Mouse (Mus musculus) CH12.LX (cell line): ENCODE data around the gene Dcaf6.

Experiments used
- CTCF ChIP-seq, 2 experiments: IDR thresholded peaks in 1 of 2; conservative IDR thresholded peaks in 1 of 2; 2 replicates each; pipeline ENCODE4 v1.5.1; 2011 to 2012; ENCODE audit warnings: low read depth in 2 of 2, low read length in 2 of 2, improper control_type of control experiment in 1 of 2, inconsistent platforms in 1 of 2, mild to moderate bottlenecking in 1 of 2, moderate library complexity in 1 of 2
- EP300 ChIP-seq: IDR thresholded peaks from 2 replicates; pipeline ENCODE4 v1.6.1; 2011; ENCODE audit warnings: low read length, improper control_type of control experiment
- JUND ChIP-seq: conservative IDR thresholded peaks from 2 replicates; pipeline ENCODE4 v1.6.1; 2011; ENCODE audit warnings: low read depth, low read length, improper control_type of control experiment
- MAX ChIP-seq: IDR thresholded peaks from 2 replicates; pipeline ENCODE4 v1.6.1; 2011; ENCODE audit warnings: low read length, improper control_type of control experiment
- MYC ChIP-seq: IDR thresholded peaks from 2 replicates; pipeline ENCODE4 v1.6.1; 2011; ENCODE audit warnings: low read depth, mild to moderate bottlenecking, improper control_type of control experiment, low read length
- NRF1 ChIP-seq: IDR thresholded peaks from 2 replicates; pipeline ENCODE4 v1.6.1; 2014; ENCODE audit warnings: low read depth, mild to moderate bottlenecking, inconsistent platforms, low read length, improper control_type of control experiment, moderate library complexity
- POLR2A ChIP-seq: IDR thresholded peaks from 2 replicates; pipeline ENCODE4 v1.6.1; 2011; ENCODE audit warnings: low read depth, mild to moderate bottlenecking, improper control_type of control experiment, low read length
- USF1 ChIP-seq: IDR thresholded peaks from 2 replicates; pipeline ENCODE4 v1.6.1; 2014; ENCODE audit warnings: low read depth, mild to moderate bottlenecking, inconsistent platforms, low read length, improper control_type of control experiment
- USF2 ChIP-seq: conservative IDR thresholded peaks from 2 replicates; pipeline ENCODE4 v1.6.1; 2011; ENCODE audit warnings: low read depth, low read length, improper control_type of control experiment
- ZC3H11A ChIP-seq: IDR thresholded peaks from 2 replicates; pipeline ENCODE4 v1.6.1; 2012; ENCODE audit warnings: low read depth, mild to moderate bottlenecking, inconsistent platforms, low read length, improper control_type of control experiment
- ZNF384 ChIP-seq: IDR thresholded peaks from 2 replicates; pipeline ENCODE4 v1.6.1; 2012; ENCODE audit warnings: low read depth, low read length, improper control_type of control experiment, inconsistent platforms

- TF ChIP-seq CTCF (conservative IDR thresholded peaks at IDR 0.05 in 1 of 2, IDR thresholded peaks at IDR 0.05 in 1 of 2; ENCODE audit: low read depth in 2 of 2, low read length in 2 of 2) (peak in 1 of 2 experiments; percentile 89; a peak in 2 of 4 replicates), ZNF384 (no peak), JUND (no peak), MYC (no peak), EP300 (no peak), USF2 (no peak), NRF1 (no peak), USF1 (no peak), ZC3H11A (peak; percentile 27; the same call in 1 of the 2 replicates), MAX (no peak), POLR2A (no peak)
Measured at GRCm38 (mm10) chr1:165503307-165504024, 43.2 kb upstream of the Dcaf6 start.
